Mouse (Mus musculus): Measurements from ENCODE around the gene Podxl. TPM values are rescaled to one million over a fixed set of nuclear protein-coding genes. Genes with fewer than 3 reads are reported as not detected.

Podxl gene
- polyA plus RNA-seq, 1 experiment from 2014 or later: 16.3 TPM

- Histone ChIP-seq H3K4me3 (ENCODE audit: control insufficient read depth in 1 of 2, insufficient read depth in 1 of 2, low read depth in 1 of 2, low read length in 2 of 2) (no peak overlapping the region), H3K27ac (replicated peaks in 1 of 2; ENCODE audit: control insufficient read depth in 1 of 2, insufficient read depth in 1 of 2, low read depth in 2 of 2, low read length in 2 of 2) (no peak overlapping the region), H3K4me2 (ENCODE audit: low read length) (no peak overlapping the region), H3K27me3 (ENCODE audit: control insufficient read depth, insufficient read depth, low read length) (no peaks in the 10 kb centered on the region), H3K4me1 (ENCODE audit: control insufficient read depth in 2 of 2, insufficient read depth in 2 of 2, low read length in 2 of 2) (no peaks in the 10 kb centered on the region), H3K9me3 (ENCODE audit: control insufficient read depth, low read length) (no peaks in the 10 kb centered on the region), H3K36me3 (ENCODE audit: control insufficient read depth, insufficient read depth, low read length) (peaks cover 22% of the 10 kb centered on the region), H3K9ac (ENCODE audit: low read length) (no peak overlapping the region)
- 61% methylated on average over 7 of the region's 7 CpGs for WGBS
- no peak for ATAC-seq (ENCODE audit: insufficient number of reproducible peaks, insufficient read depth, low FRiP score, low read depth)
Measured at GRCm38 (mm10) chr6:31527897-31528296, 35.9 kb downstream of the Podxl start.

- Histone ChIP-seq H3K9ac (ENCODE audit: low read length) (no peak overlapping the region), H3K27ac (replicated peaks in 1 of 2; ENCODE audit: control insufficient read depth in 1 of 2, insufficient read depth in 1 of 2, low read depth in 2 of 2, low read length in 2 of 2) (no peak overlapping the region), H3K36me3 (ENCODE audit: control insufficient read depth, insufficient read depth, low read length) (peaks cover 32% of the 10 kb centered on the region), H3K27me3 (ENCODE audit: control insufficient read depth, insufficient read depth, low read length) (no peaks in the 10 kb centered on the region), H3K9me3 (ENCODE audit: control insufficient read depth, low read length) (no peaks in the 10 kb centered on the region), H3K4me2 (ENCODE audit: low read length) (no peak overlapping the region), H3K4me3 (ENCODE audit: control insufficient read depth in 1 of 2, insufficient read depth in 1 of 2, low read depth in 1 of 2, low read length in 2 of 2) (no peak overlapping the region), H3K4me1 (ENCODE audit: control insufficient read depth in 2 of 2, insufficient read depth in 2 of 2, low read length in 2 of 2) (no peaks in the 10 kb centered on the region)
- no peak for ATAC-seq (ENCODE audit: insufficient number of reproducible peaks, insufficient read depth, low FRiP score, low read depth)
- WGBS: 56% methylated on average over 5 of the region's 5 CpGs
Measured at GRCm38 (mm10) chr6:31526929-31527328, 36.9 kb downstream of the Podxl start.

GRCm38 (mm10) chr6:31525231-31525900 is 38.4 kb downstream of the Podxl start:
- no peak for ATAC-seq (ENCODE audit: insufficient number of reproducible peaks, insufficient read depth, low FRiP score, low read depth)
- no peak overlapping the region for H3K27ac ChIP-seq (replicated peaks in 1 of 2; ENCODE audit: control insufficient read depth in 1 of 2, insufficient read depth in 1 of 2, low read depth in 2 of 2, low read length in 2 of 2)
- WGBS: 66% methylated on average over 6 of the region's 6 CpGs
- H3K9ac ChIP-seq (ENCODE audit: low read length): no peak overlapping the region
- H3K4me3 ChIP-seq (ENCODE audit: control insufficient read depth in 1 of 2, insufficient read depth in 1 of 2, low read depth in 1 of 2, low read length in 2 of 2): no peak overlapping the region
- no peaks in the 10 kb centered on the region for H3K9me3 ChIP-seq (ENCODE audit: control insufficient read depth, low read length)
- no peak overlapping the region for H3K4me2 ChIP-seq (ENCODE audit: low read length)
- H3K36me3 ChIP-seq (ENCODE audit: control insufficient read depth, insufficient read depth, low read length): peaks cover 32% of the 10 kb centered on the region
- no peaks in the 10 kb centered on the region for H3K4me1 ChIP-seq (ENCODE audit: control insufficient read depth in 2 of 2, insufficient read depth in 2 of 2, low read length in 2 of 2)
- no peaks in the 10 kb centered on the region for H3K27me3 ChIP-seq (ENCODE audit: control insufficient read depth, insufficient read depth, low read length)

- Histone ChIP-seq H3K4me2 (ENCODE audit: low read length) (no peak overlapping the region), H3K9me3 (ENCODE audit: control insufficient read depth, low read length) (no peaks in the 10 kb centered on the region), H3K4me1 (ENCODE audit: control insufficient read depth in 2 of 2, insufficient read depth in 2 of 2, low read length in 2 of 2) (no peaks in the 10 kb centered on the region), H3K9ac (ENCODE audit: low read length) (no peak overlapping the region), H3K27me3 (ENCODE audit: control insufficient read depth, insufficient read depth, low read length) (no peaks in the 10 kb centered on the region), H3K4me3 (ENCODE audit: control insufficient read depth in 1 of 2, insufficient read depth in 1 of 2, low read depth in 1 of 2, low read length in 2 of 2) (no peak overlapping the region), H3K27ac (replicated peaks in 1 of 2; ENCODE audit: control insufficient read depth in 1 of 2, insufficient read depth in 1 of 2, low read depth in 2 of 2, low read length in 2 of 2) (no peak overlapping the region), H3K36me3 (ENCODE audit: control insufficient read depth, insufficient read depth, low read length) (peaks cover 32% of the 10 kb centered on the region)
- ATAC-seq (ENCODE audit: insufficient number of reproducible peaks, insufficient read depth, low FRiP score, low read depth): no peak
- WGBS: 71% methylated on average over 8 of the region's 8 CpGs
Measured at GRCm38 (mm10) chr6:31524647-31525046, 39.1 kb downstream of the Podxl start.

- H3K9ac ChIP-seq (ENCODE audit: low read length): no peak overlapping the region
- no peak for ATAC-seq (ENCODE audit: insufficient number of reproducible peaks, insufficient read depth, low FRiP score, low read depth)
- no peak overlapping the region for H3K27ac ChIP-seq (replicated peaks in 1 of 2; ENCODE audit: control insufficient read depth in 1 of 2, insufficient read depth in 1 of 2, low read depth in 2 of 2, low read length in 2 of 2)
- H3K4me2 ChIP-seq (ENCODE audit: low read length): no peak overlapping the region
- WGBS: 85% methylated on average over 13 of the region's 13 CpGs
- peaks cover 32% of the 10 kb centered on the region for H3K36me3 ChIP-seq (ENCODE audit: control insufficient read depth, insufficient read depth, low read length)
- H3K4me1 ChIP-seq (ENCODE audit: control insufficient read depth in 2 of 2, insufficient read depth in 2 of 2, low read length in 2 of 2): peaks cover 0 to 1% of the 10 kb centered on the region in 2 experiments; a peak in 1 of 4 replicates
- H3K9me3 ChIP-seq (ENCODE audit: control insufficient read depth, low read length): no peaks in the 10 kb centered on the region
- H3K27me3 ChIP-seq (ENCODE audit: control insufficient read depth, insufficient read depth, low read length): no peaks in the 10 kb centered on the region
- H3K4me3 ChIP-seq (ENCODE audit: control insufficient read depth in 1 of 2, insufficient read depth in 1 of 2, low read depth in 1 of 2, low read length in 2 of 2): no peak overlapping the region
Measured at GRCm38 (mm10) chr6:31524121-31524520, 39.7 kb downstream of the Podxl start.

- Histone ChIP-seq H3K36me3 (ENCODE audit: control insufficient read depth, insufficient read depth, low read length) (peaks cover 32% of the 10 kb centered on the region), H3K27ac (replicated peaks in 1 of 2; ENCODE audit: control insufficient read depth in 1 of 2, insufficient read depth in 1 of 2, low read depth in 2 of 2, low read length in 2 of 2) (no peak overlapping the region), H3K9me3 (ENCODE audit: control insufficient read depth, low read length) (no peaks in the 10 kb centered on the region), H3K4me3 (ENCODE audit: control insufficient read depth in 1 of 2, insufficient read depth in 1 of 2, low read depth in 1 of 2, low read length in 2 of 2) (no peak overlapping the region), H3K27me3 (ENCODE audit: control insufficient read depth, insufficient read depth, low read length) (no peaks in the 10 kb centered on the region), H3K4me2 (ENCODE audit: low read length) (no peak overlapping the region), H3K9ac (ENCODE audit: low read length) (no peak overlapping the region), H3K4me1 (ENCODE audit: control insufficient read depth in 2 of 2, insufficient read depth in 2 of 2, low read length in 2 of 2) (peaks cover 2 to 6% of the 10 kb centered on the region in 2 experiments; a peak in 2 of 4 replicates)
- WGBS: 89% methylated on average over 4 of the region's 4 CpGs
- no peak for ATAC-seq (ENCODE audit: insufficient number of reproducible peaks, insufficient read depth, low FRiP score, low read depth)
Measured at GRCm38 (mm10) chr6:31523657-31524056, 40.1 kb downstream of the Podxl start.

- H3K27me3 ChIP-seq (ENCODE audit: control insufficient read depth, insufficient read depth, low read length): no peaks in the 10 kb centered on the region
- 74% methylated on average over 5 of the region's 5 CpGs for WGBS
- H3K4me1 ChIP-seq (ENCODE audit: control insufficient read depth in 2 of 2, insufficient read depth in 2 of 2, low read length in 2 of 2): peaks cover 2 to 12% of the 10 kb centered on the region in 2 experiments
Measured at GRCm38 (mm10) chr6:31523039-31523438, 40.7 kb downstream of the Podxl start.

GRCm38 (mm10) chr6:31522478-31522877 is 41.3 kb downstream of the Podxl start:
- no peak for ATAC-seq (ENCODE audit: insufficient number of reproducible peaks, insufficient read depth, low FRiP score, low read depth)
- WGBS: 76% methylated on average over 4 of the region's 4 CpGs
- H3K4me2 ChIP-seq (ENCODE audit: low read length): no peak overlapping the region
- peaks cover 8 to 18% of the 10 kb centered on the region in 2 experiments for H3K4me1 ChIP-seq (ENCODE audit: control insufficient read depth in 2 of 2, insufficient read depth in 2 of 2, low read length in 2 of 2)
- no peaks in the 10 kb centered on the region for H3K9me3 ChIP-seq (ENCODE audit: control insufficient read depth, low read length)
- no peaks in the 10 kb centered on the region for H3K27me3 ChIP-seq (ENCODE audit: control insufficient read depth, insufficient read depth, low read length)
- no peak overlapping the region for H3K4me3 ChIP-seq (ENCODE audit: control insufficient read depth in 1 of 2, insufficient read depth in 1 of 2, low read depth in 1 of 2, low read length in 2 of 2)
- H3K27ac ChIP-seq (replicated peaks in 1 of 2; ENCODE audit: control insufficient read depth in 1 of 2, insufficient read depth in 1 of 2, low read depth in 2 of 2, low read length in 2 of 2): no peak overlapping the region
- peaks cover 32% of the 10 kb centered on the region for H3K36me3 ChIP-seq (ENCODE audit: control insufficient read depth, insufficient read depth, low read length)
- no peak overlapping the region for H3K9ac ChIP-seq (ENCODE audit: low read length)

More at GRCm38 (mm10) chr6:31523039-31523438, 40.7 kb downstream of the Podxl start:
- H3K36me3 ChIP-seq (ENCODE audit: control insufficient read depth, insufficient read depth, low read length): peaks cover 32% of the 10 kb centered on the region
- no peak overlapping the region for H3K27ac ChIP-seq (replicated peaks in 1 of 2; ENCODE audit: control insufficient read depth in 1 of 2, insufficient read depth in 1 of 2, low read depth in 2 of 2, low read length in 2 of 2)
- H3K4me3 ChIP-seq (ENCODE audit: control insufficient read depth in 1 of 2, insufficient read depth in 1 of 2, low read depth in 1 of 2, low read length in 2 of 2): no peak overlapping the region
- no peak overlapping the region for H3K9ac ChIP-seq (ENCODE audit: low read length)
- ATAC-seq (ENCODE audit: insufficient number of reproducible peaks, insufficient read depth, low FRiP score, low read depth): no peak
- no peak overlapping the region for H3K4me2 ChIP-seq (ENCODE audit: low read length)
- no peaks in the 10 kb centered on the region for H3K9me3 ChIP-seq (ENCODE audit: control insufficient read depth, low read length)

All from heart, embryonic 14.5 days (tissue).